Mouse (Mus musculus) stomach, postnatal 0 days (tissue): ENCODE data around the gene Gm11492.
A peak's percentile ranks its signal among the peaks of the same experiment; 100 is the strongest.

Source experiments
- CTCF ChIP-seq: IDR thresholded peaks from 2 replicates; pipeline ENCODE4 v1.5.1; 2016; ENCODE audit warnings: antibody characterized with exemption, low read depth, mild to moderate bottlenecking, moderate library complexity
- EP300 ChIP-seq: optimal IDR thresholded peaks from 2 replicates; pipeline ENCODE3; 2016; ENCODE audit warnings: antibody characterized with exemption

DNA sequence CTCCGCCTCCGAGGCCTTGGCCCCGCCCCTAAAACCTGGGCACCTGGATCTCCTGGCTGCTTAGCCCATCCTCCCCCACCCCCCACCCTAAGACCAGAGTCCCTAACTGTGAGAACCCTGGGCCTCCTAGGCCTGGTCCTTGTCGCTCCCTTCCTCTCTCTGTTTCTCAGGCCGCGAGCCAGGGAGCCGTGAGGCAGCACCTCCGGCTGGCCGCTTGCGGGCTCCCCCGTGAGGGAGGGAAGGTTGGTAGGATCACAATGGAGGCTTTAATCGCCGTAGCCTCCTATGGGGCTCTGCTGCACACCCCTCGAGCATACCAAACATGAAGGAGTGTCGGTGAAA lies 25.9 kb downstream of the Gm11492 start:
- TF ChIP-seq CTCF (peak; percentile 50), EP300 (no peak)
